Mouse (Mus musculus) small intestine, adult 2 months (tissue): ENCODE results near the gene Pla2g6. TPM values are rescaled to one million over a fixed set of nuclear protein-coding genes. Genes with fewer than 3 reads are reported as not detected.

ENCODE experiments used
- H3K27ac ChIP-seq: fragments of 200-500 bp; 2 replicates; pipeline ENCODE4 v1.5.1; 2012; ENCODE audit warnings: low read depth, low read length, control low read depth, inconsistent platforms; ENCODE audit not compliant: insufficient read depth
- H3K27me3 ChIP-seq: fragments of 200-500 bp; 2 replicates; pipeline ENCODE4 v1.6.1; 2012; ENCODE audit warnings: mild to moderate bottlenecking, moderate library complexity, low read length, inconsistent platforms; ENCODE audit not compliant: control insufficient read depth, insufficient read depth
- H3K36me3 ChIP-seq: fragments of 200-500 bp; 2 replicates; pipeline ENCODE4 v1.6.1; 2012; ENCODE audit warnings: mild to moderate bottlenecking, low read length, control low read depth, inconsistent platforms; ENCODE audit not compliant: control insufficient read depth, insufficient read depth
- H3K4me1 ChIP-seq: fragments of 200-500 bp; 2 replicates; pipeline ENCODE4 v1.6.1; 2012; ENCODE audit warnings: low read length, inconsistent platforms, mixed read lengths; ENCODE audit not compliant: control insufficient read depth, insufficient read depth, insufficient read length
- H3K4me3 ChIP-seq: fragments of 200-500 bp; 2 replicates; pipeline ENCODE4 v1.5.1; 2012; ENCODE audit warnings: low read depth, mild to moderate bottlenecking, control low read depth, inconsistent platforms, low read length, moderate library complexity
- CTCF ChIP-seq: fragments of 200-500 bp; IDR thresholded peaks from 2 replicates; pipeline ENCODE4 v1.5.1; 2012; ENCODE audit warnings: low read depth, mild to moderate bottlenecking, control low read depth, inconsistent platforms, low read length, moderate library complexity, mixed read lengths; ENCODE audit not compliant: insufficient replicate concordance, insufficient read length; ENCODE audit errors: extremely low read depth
- POLR2A ChIP-seq: fragments of 200-500 bp; IDR thresholded peaks from 2 replicates; pipeline ENCODE4 v1.6.1; 2012; ENCODE audit warnings: low read depth, mild to moderate bottlenecking, control low read depth, inconsistent platforms, low read length, moderate library complexity
- WGBS: fragments of 180-500 bp; shearing (Covaris S2); methylation state at CpG from one replicate; pipeline ENCODE4 v1.1.7; 2018; 5-methylcytosine and 5-hydroxymethylcytosine counted together
- polyA plus RNA-seq: library from polyadenylated mRNA; depleted of rRNA; stranded (reverse); fragments of >200 nt; gene quantifications from 2 replicates; pipeline ENCODE4 v1.2.3, GENCODE M21; 2012; rRNA removed

Pla2g6 gene
- 24.1 and 40.2 TPM in 2 replicates for polyA plus RNA-seq

DNA sequence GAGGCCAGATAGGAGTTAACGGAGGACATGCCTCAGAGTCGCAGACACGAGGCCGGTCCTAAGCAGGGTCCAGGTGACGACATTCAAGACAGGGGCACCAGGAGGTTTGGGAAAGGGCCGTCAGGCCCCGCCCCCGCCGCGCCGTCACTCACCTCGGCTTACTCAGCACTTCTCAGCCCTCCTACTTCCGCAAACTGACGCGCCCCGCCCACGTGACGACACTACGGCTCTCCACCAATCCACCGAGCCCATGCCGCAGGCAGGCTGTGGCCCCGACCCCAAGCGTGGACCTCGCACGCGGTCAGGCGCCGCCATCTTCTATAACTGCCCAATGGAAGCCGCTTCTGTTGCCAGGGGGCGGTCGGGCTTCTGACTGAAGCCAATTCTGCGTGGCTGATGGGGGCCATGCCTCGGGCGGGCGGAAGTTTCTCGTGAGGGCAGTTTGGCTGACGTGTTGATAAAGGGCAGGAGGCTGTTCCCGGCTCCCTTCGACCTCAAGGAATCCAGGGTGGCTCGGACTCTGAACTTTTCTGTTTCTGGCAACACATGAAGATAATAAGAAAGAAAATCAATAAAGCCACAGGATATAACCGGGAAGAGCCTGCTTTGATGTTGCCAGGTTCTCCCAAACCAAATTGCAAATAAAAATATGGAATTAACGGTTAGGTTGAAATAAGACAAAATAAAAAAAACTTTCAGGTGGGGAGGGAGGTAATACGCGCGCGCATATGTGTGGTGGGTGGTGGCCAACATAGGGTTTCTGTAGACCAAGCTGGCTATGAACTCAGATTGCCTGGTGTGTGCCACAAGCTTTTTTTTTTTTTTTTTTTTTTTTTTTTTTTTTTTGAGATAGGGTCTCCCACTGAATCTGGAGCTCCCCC is at the start of gene Pla2g6:
Pla2g6 (minus strand) TSS at position 333 of the 881 bp plus-strand sequence.
- peak within 1 kb of the TSS; percentile 95 for H3K27ac ChIP-seq
- peak within 1 kb of the TSS; percentile 75 for H3K4me3 ChIP-seq
- under 1% methylated on average over 46 of the region's 46 CpGs for whole genome bisulfite sequencing
- H3K36me3 ChIP-seq, result no peaks in the 10 kb centered on the region
- H3K4me1 ChIP-seq, result peaks cover 30% of the 10 kb centered on the region
- TF ChIP-seq POLR2A (no peak), CTCF (no peak)
- no peaks in the 10 kb centered on the region for H3K27me3 ChIP-seq

DNA sequence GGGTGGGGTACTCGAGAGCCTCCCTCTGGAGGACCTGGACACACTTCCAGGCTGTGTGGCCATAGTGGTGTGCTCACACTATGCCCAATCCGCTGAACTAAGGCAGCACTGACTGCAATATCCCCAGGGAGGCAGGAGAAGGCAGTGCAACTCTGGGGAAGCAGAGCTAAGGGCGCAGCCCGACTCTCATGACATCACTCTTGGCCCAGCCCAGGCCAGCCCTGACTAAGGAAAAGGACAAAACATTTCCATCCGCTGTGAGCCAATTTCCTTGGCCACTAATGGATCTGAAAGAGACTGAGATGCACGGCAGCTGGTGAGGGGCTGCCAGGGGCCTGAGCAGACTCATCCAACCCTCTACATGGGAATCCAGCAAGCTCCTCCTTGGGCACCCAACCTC is 49.5 kb upstream of the Pla2g6 start:
- no peak for TF ChIP-seq POLR2A
- TF ChIP-seq CTCF, result no peak
- WGBS, result 67% methylated on average over 6 of the region's 6 CpGs
- no peaks in the 10 kb centered on the region for H3K27me3 ChIP-seq
- H3K27ac ChIP-seq, result peak overlapping the region; percentile 48
- peaks cover 7% of the 10 kb centered on the region for H3K4me1 ChIP-seq
- no peak overlapping the region for H3K4me3 ChIP-seq
- peaks cover 12% of the 10 kb centered on the region for H3K36me3 ChIP-seq

DNA sequence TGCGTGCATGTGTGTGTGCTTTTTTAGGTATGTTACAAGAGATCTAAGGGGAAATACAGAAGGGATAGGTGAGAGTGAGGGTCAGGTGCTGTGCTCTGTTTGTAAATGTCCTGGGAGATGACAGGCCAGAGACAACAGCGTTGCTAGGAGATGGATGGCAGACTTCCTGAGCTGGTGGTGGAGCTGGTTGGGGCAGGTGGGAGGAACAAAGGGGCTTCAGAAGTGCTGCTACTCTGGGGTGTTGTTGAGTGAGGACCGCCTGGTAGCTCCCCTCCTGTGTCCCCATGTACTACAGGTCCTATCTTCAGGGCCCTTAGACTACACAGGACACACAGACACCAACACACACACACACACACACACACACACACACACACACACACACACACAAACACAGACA is 46.6 kb upstream of the Pla2g6 start:
- Histone ChIP-seq H3K4me3 (no peak overlapping the region), H3K4me1 (peaks cover 8% of the 10 kb centered on the region), H3K27ac (no peak overlapping the region), H3K27me3 (no peaks in the 10 kb centered on the region), H3K36me3 (peaks cover 15% of the 10 kb centered on the region)
- no peak for TF ChIP-seq POLR2A
- no peak for TF ChIP-seq CTCF
- 79% methylated on average over 3 of the region's 3 CpGs for WGBS

DNA sequence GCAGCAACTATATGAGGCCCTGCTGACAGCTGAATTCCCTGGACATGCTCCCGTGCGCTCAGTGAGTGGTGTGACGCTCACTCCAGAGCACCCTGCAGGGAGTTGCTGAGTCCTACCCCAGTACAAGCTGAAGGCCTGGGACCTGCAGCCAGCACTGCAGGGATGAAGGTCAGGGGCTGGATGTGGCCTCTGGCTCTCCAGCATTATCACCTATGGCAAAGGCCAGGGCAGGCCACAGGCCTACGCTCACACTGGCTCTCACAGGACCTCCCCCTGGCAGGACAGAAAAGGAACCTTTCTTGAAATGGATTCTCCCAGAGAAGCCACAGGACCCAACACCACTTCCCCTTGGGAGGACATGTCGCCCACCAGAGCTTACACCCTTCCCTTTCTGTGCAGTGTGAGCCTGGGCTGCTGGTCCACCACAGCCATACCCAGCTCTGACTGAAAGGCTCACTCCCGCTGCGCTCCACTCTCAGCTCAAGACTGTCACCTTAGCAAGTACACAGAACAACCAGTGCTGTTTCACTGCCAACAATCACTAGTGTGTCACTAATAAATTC is 42.2 kb upstream of the Pla2g6 start:
- Histone ChIP-seq H3K27ac (no peak overlapping the region), H3K4me1 (peaks cover 25% of the 10 kb centered on the region), H3K36me3 (peaks cover 11% of the 10 kb centered on the region; the same call in 1 of the 2 replicates), H3K4me3 (no peak overlapping the region), H3K27me3 (no peaks in the 10 kb centered on the region)
- TF ChIP-seq CTCF (no peak), POLR2A (no peak)
- WGBS, result 89% methylated on average over 7 of the region's 7 CpGs

DNA sequence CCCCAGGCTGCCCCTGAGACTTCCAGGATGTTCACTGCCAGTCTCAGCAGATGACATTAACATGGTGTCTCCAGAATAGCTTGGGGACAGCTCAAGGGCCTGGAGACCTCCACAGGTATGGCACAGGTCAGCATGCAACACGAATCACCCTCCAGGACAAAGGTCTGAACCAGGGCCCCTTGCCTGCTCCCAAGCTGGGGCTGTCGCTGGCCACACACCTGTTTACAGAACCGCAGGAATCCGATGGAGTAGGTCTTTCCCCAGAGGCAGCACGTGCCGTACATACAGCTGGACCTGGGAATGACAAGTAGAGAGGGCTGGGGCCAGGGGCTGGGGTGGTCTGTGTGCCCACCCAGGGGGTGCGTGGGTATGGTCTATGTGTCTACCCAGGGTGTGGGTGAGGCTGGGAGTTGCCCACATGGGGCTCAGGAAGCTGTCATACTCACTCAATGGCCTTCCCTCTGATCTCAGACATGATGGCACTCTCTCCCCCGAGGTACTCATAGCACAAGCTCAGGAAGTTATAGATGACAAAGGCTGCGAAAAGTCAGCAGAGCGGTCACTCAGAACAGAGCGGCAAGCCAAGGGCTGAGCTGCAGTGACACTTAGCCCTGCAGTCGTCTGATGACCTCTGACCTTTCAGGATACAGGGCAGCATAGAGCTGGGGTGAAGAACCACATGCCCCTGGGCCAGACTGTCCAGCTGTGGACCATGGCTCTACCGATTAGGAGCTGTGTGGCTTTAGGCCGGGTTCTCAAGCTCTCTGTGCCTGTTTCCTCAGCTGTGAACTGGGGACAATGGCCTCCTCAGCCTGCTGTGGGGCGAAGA is 41.5 kb upstream of the Pla2g6 start:
- Histone ChIP-seq H3K36me3 (peaks cover 14% of the 10 kb centered on the region; the same call in 1 of the 2 replicates), H3K4me1 (peaks cover 25% of the 10 kb centered on the region), H3K4me3 (no peak overlapping the region), H3K27me3 (no peaks in the 10 kb centered on the region), H3K27ac (peak overlapping the region; percentile 74)
- TF ChIP-seq POLR2A, result no peak
- no peak for TF ChIP-seq CTCF
- WGBS, result 66% methylated on average over 15 of the region's 15 CpGs

GRCm38 (mm10) chr15:79368861-79369440 is 40.8 kb upstream of the Pla2g6 start:
- Histone ChIP-seq H3K27ac (peak overlapping the region; percentile 74), H3K4me1 (peaks cover 25% of the 10 kb centered on the region), H3K27me3 (no peaks in the 10 kb centered on the region), H3K36me3 (peaks cover 18% of the 10 kb centered on the region; the same call in 1 of the 2 replicates), H3K4me3 (0 out of 2 replicates have a peak overlapping the region, but pooled peaks have one; percentile 2)
- TF ChIP-seq POLR2A (no peak), CTCF (no peak)
- WGBS, result 56% methylated on average over 8 of the region's 8 CpGs
